Mouse (Mus musculus) erythroblast, embryonic 14.5 days (primary cell): ENCODE results near the gene Sox13. TPM values are rescaled to one million over a fixed set of nuclear protein-coding genes. Genes with fewer than 3 reads are reported as not detected.

Experiments used
- H3K27me3 ChIP-seq: 2 replicates; pipeline ENCODE4 v1.6.1; 2012; ENCODE audit warnings: inconsistent platforms; ENCODE audit not compliant: control insufficient read depth
- H3K36me3 ChIP-seq: 2 replicates; pipeline ENCODE4 v1.6.1; 2012; ENCODE audit warnings: mild to moderate bottlenecking, inconsistent platforms; ENCODE audit not compliant: control insufficient read depth
- H3K4me1 ChIP-seq: 2 replicates; pipeline ENCODE4 v1.6.1; 2012; ENCODE audit warnings: inconsistent platforms; ENCODE audit not compliant: control insufficient read depth
- H3K4me3 ChIP-seq: replicated peaks from 2 replicates; pipeline ENCODE3; 2012; ENCODE audit warnings: moderate library complexity, mild to moderate bottlenecking, inconsistent platforms
- H3K9me3 ChIP-seq: 2 replicates; pipeline ENCODE4 v1.6.1; 2012; ENCODE audit warnings: low read length, inconsistent platforms, mixed read lengths; ENCODE audit not compliant: control insufficient read depth
- GATA1 ChIP-seq: IDR thresholded peaks from 2 replicates; pipeline ENCODE4 v1.6.1; 2012; ENCODE audit warnings: low read length, inconsistent platforms, mixed read lengths
- TAL1 ChIP-seq: IDR thresholded peaks from 3 replicates; pipeline ENCODE4 v1.6.1; 2012; ENCODE audit warnings: low read length, inconsistent platforms, mixed read lengths
- polyA plus RNA-seq: library from polyadenylated mRNA; stranded (reverse); fragments of >175 nt; gene quantifications from 2 replicates; pipeline ENCODE4 v1.2.3, GENCODE M21; 2012

Sox13 gene
- polyA plus RNA-seq, 1 experiment, result 0.05 TPM

DNA sequence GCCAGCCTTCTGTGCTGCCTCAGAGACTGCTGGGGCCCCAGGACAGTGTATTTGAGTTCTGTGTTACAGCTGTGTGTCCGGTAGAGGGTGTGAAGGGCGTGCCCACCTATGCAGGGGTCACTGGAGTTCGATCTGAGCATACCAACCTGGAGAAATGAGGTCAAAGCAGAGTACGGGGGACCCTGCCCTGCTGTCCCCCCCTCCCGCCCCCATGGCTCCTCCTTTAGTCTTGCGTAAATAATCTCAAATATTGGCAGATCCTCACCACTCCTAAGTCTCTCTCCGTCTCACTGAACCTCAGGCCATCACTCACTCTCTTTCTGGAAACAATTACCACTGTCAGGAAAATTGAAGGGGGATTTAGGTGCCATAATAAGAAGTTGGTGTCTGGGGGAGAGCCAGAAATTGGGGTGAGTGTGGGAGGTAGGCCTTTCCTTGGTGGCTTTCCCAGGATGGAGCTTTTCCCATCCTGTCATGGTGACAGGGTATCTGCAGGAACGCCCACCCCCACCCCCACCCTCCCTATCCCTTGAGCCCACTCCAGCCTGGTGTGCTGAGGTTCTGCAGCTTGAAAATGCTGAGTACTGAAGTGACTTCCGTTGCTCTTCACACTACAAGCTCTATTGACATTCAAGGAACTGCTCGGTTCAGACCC, 57.1 kb downstream of the Sox13 start:
- no peaks in the 10 kb centered on the region for H3K9me3 ChIP-seq
- no peak overlapping the region for H3K4me3 ChIP-seq
- peaks cover 41% of the 10 kb centered on the region for H3K27me3 ChIP-seq
- H3K4me1 ChIP-seq, result peaks cover 9% of the 10 kb centered on the region
- TF ChIP-seq TAL1 (no peak), GATA1 (no peak)
- H3K36me3 ChIP-seq, result no peaks in the 10 kb centered on the region

DNA sequence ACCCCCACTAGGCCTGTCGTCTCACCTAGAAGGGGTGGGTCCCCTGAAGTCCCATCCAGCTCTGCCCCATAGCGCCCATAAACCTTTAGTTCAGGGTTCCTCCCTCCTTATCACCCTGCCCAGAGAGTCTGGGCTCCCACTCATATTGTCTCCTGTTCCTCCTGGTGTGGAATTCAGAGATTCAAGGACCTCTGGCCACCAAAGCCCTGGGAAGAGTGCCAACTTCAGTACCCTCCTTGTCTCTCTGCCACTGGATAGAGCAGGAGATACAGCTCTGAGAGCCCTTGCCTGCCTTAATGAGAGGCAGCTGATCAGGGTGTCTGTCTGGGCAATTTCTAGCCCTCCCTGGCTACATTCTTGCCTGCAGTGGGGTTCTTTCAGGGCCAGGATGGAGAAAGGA, 59.3 kb downstream of the Sox13 start:
- H3K4me3 ChIP-seq, result no peak overlapping the region
- no peaks in the 10 kb centered on the region for H3K36me3 ChIP-seq
- H3K4me1 ChIP-seq, result peaks cover 9% of the 10 kb centered on the region
- TF ChIP-seq GATA1, result no peak
- TF ChIP-seq TAL1, result no peak
- H3K9me3 ChIP-seq, result no peaks in the 10 kb centered on the region
- H3K27me3 ChIP-seq, result peaks cover 42% of the 10 kb centered on the region

GRCm38 (mm10) chr1:133364022-133364630, 60.1 kb downstream of the Sox13 start:
- H3K4me3 ChIP-seq, result peak overlapping the region; percentile 54

DNA sequence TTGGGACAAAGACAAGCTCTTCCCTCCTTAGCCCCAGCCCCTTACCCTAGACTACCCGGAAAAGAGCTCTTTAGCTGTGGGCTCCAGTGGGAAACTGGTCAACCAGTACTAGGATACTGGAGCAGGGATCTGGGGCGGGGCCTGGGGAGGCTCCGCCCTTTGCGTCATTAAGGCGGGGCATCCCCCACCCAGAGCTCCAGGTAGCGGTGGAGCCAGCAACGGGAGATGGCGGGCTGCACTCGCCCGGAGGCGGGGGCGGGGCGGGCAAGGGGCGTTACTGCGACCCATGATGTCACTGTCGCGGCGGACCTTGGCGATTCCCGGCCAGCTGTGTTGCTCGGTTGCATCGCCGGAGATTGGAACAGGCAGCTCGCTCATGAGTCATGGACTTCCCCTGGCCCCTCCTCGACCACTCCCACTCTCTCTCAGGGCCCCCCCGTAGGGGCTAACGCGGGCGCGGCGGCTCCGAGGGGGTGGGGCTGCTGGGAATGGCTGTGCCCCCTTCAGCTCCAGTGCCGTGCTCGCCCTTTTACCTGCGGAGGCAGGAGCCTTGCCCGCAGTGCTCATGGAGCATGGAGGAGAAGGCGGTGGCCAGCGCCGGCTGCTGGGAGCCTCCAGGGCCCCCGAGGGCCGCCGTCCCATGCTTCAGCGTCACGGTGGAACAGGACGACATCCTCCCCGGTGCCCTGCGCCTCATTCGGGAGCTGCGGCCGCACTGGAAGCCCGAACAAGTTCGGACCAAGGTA, 60.7 kb downstream of the Sox13 start, which contains the start of gene Etnk2:
Gene Etnk2, plus strand, starts transcription at position 297 of the 746 bp plus-strand sequence.
- H3K9me3 ChIP-seq, result no peaks in the 10 kb centered on the region
- H3K36me3 ChIP-seq, result no peaks in the 10 kb centered on the region
- H3K27me3 ChIP-seq, result peaks cover 42% of the 10 kb centered on the region
- H3K4me3 ChIP-seq, result peak within 1 kb of the TSS; percentile 54
- TF ChIP-seq GATA1 (no peak), TAL1 (no peak)
- H3K4me1 ChIP-seq, result peaks cover 9% of the 10 kb centered on the region

More at GRCm38 (mm10) chr1:133364022-133364630, 60.1 kb downstream of the Sox13 start:
- no peaks in the 10 kb centered on the region for H3K36me3 ChIP-seq
- H3K27me3 ChIP-seq, result peaks cover 42% of the 10 kb centered on the region
- H3K4me1 ChIP-seq, result peaks cover 9% of the 10 kb centered on the region
- no peaks in the 10 kb centered on the region for H3K9me3 ChIP-seq
- TF ChIP-seq GATA1 (no peak), TAL1 (no peak)

GRCm38 (mm10) chr1:133362103-133362502, 62.1 kb downstream of the Sox13 start:
- Histone ChIP-seq H3K4me1 (peaks cover 9% of the 10 kb centered on the region), H3K27me3 (peaks cover 42% of the 10 kb centered on the region)
- TF ChIP-seq TAL1, result no peak
- no peak for TF ChIP-seq GATA1

GRCm38 (mm10) chr1:133361006-133361405, 63.2 kb downstream of the Sox13 start:
- Histone ChIP-seq H3K4me1 (peaks cover 9% of the 10 kb centered on the region), H3K36me3 (no peaks in the 10 kb centered on the region), H3K4me3 (no peak overlapping the region), H3K9me3 (no peaks in the 10 kb centered on the region), H3K27me3 (peaks cover 37% of the 10 kb centered on the region)
- TF ChIP-seq TAL1, result no peak

More at GRCm38 (mm10) chr1:133362103-133362502, 62.1 kb downstream of the Sox13 start:
- H3K9me3 ChIP-seq, result no peaks in the 10 kb centered on the region
- H3K4me3 ChIP-seq, result no peak overlapping the region
- H3K36me3 ChIP-seq, result no peaks in the 10 kb centered on the region

DNA sequence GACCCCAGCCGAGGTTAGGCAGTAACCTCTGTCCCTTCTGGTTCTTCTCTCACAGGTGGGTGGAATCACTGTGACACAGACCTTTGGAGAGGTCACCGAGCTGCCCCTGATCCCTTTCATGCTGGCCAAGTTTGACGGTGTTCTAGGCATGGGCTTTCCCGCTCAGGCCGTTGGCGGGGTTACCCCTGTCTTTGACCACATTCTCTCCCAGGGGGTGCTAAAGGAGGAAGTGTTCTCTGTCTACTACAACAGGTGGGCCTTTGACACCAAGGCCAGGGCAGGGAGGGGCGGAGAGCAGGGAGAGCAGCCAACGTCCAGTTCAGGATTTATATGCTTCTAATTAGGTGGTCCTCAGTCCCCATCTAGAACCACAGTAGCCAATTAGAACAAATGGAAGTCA, 67.8 kb downstream of the Sox13 start:
- no peaks in the 10 kb centered on the region for H3K4me1 ChIP-seq
- H3K4me3 ChIP-seq, result no peak overlapping the region
- peaks cover 6% of the 10 kb centered on the region for H3K27me3 ChIP-seq
- H3K36me3 ChIP-seq, result no peaks in the 10 kb centered on the region
- TF ChIP-seq GATA1 (no peak), TAL1 (no peak)
- H3K9me3 ChIP-seq, result no peaks in the 10 kb centered on the region

GRCm38 (mm10) chr1:133355912-133356311, 68.3 kb downstream of the Sox13 start:
- peaks cover 6% of the 10 kb centered on the region for H3K27me3 ChIP-seq
- TF ChIP-seq GATA1, result no peak
- TF ChIP-seq TAL1, result no peak

DNA sequence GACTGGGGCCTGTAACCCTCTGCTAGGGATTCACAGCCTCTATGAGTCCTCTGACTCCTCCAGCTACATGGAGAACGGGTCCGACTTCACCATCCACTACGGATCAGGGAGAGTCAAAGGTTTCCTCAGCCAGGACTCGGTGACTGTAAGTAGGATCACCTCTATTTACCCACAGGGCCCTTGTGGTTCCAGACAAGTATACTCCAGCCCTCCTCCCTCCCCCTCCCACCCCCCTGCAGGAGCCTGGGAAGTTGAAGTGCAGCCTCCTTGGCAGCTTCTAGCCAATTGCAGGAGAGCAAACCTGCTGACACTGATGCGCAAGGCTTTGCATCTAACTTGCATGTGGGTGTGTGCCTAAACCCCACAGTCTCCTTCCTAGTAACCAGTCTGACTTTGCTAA, 68.7 kb downstream of the Sox13 start:
- TF ChIP-seq TAL1 (no peak), GATA1 (no peak)
- H3K9me3 ChIP-seq, result no peaks in the 10 kb centered on the region
- no peak overlapping the region for H3K4me3 ChIP-seq
- no peaks in the 10 kb centered on the region for H3K4me1 ChIP-seq
- H3K36me3 ChIP-seq, result no peaks in the 10 kb centered on the region
- peaks cover 6% of the 10 kb centered on the region for H3K27me3 ChIP-seq

More at GRCm38 (mm10) chr1:133355912-133356311, 68.3 kb downstream of the Sox13 start:
- Histone ChIP-seq H3K36me3 (no peaks in the 10 kb centered on the region), H3K9me3 (no peaks in the 10 kb centered on the region), H3K4me3 (no peak overlapping the region), H3K4me1 (no peaks in the 10 kb centered on the region)
